Mouse (Mus musculus) erythroblast, embryonic 14.5 days (primary cell): ENCODE results near the gene Fam104a.

ENCODE experiments used
- GATA1 ChIP-seq: IDR thresholded peaks from 2 replicates; pipeline ENCODE4 v1.6.1; 2012; ENCODE audit warnings: low read length, inconsistent platforms, mixed read lengths
- TAL1 ChIP-seq: IDR thresholded peaks from 3 replicates; pipeline ENCODE4 v1.6.1; 2012; ENCODE audit warnings: low read length, inconsistent platforms, mixed read lengths

GRCm38 (mm10) chr11:113645181-113645580, 38.8 kb downstream of the Fam104a start:
- no peak for TF ChIP-seq GATA1
- TF ChIP-seq TAL1: no peak
